Mouse (Mus musculus): Measurements from ENCODE around the gene Tchhl1. TPM values are rescaled to one million over a fixed set of nuclear protein-coding genes. Genes with fewer than 3 reads are reported as not detected.

Tchhl1 gene
- polyA plus RNA-seq, 1 experiment from 2014 or later = not detected

Small RNAs within 50 kb of the gene (microRNA-seq; reads per million reads assigned to microRNA genes)
- gene Gm22752 = not detected

Other genes starting within 250 kb of the Tchhl1 start
- gene Flg, start 195.2 kb upstream of the Tchhl1 start, polyA plus RNA-seq (2015; fragmentation: Nextera tagmentation; extraction: Ambion mirVana) = not detected in 2 replicates
- 0.05 TPM in 1 of 2 replicates, not detected in the other for gene Hrnr, start 149.0 kb upstream of the Tchhl1 start, polyA plus RNA-seq (2015; fragmentation: Nextera tagmentation; extraction: Ambion mirVana)
- gene Rptn, start 75.1 kb upstream of the Tchhl1 start, polyA plus RNA-seq (2015; fragmentation: Nextera tagmentation; extraction: Ambion mirVana) = not detected in 2 replicates
- 0.03 and 0.06 TPM in 2 replicates for gene Tchh, start 26.4 kb upstream of the Tchhl1 start, polyA plus RNA-seq (2015; fragmentation: Nextera tagmentation; extraction: Ambion mirVana)
- 167 and 201 TPM in 2 replicates for gene S100a11, start 51.7 kb downstream of the Tchhl1 start, polyA plus RNA-seq (2015; fragmentation: Nextera tagmentation; extraction: Ambion mirVana)
- gene S100a10, start 86.3 kb downstream of the Tchhl1 start, polyA plus RNA-seq (2015; fragmentation: Nextera tagmentation; extraction: Ambion mirVana) = 48.2 and 50.9 TPM in 2 replicates
- gene Tdpoz2, start 183.9 kb downstream of the Tchhl1 start, polyA plus RNA-seq (2015; fragmentation: Nextera tagmentation; extraction: Ambion mirVana) = not detected in 2 replicates
- not detected in 2 replicates for gene Tdpoz1, start 207.6 kb downstream of the Tchhl1 start, polyA plus RNA-seq (2015; fragmentation: Nextera tagmentation; extraction: Ambion mirVana)
- not detected in 2 replicates for gene Gm37596, start 224.3 kb downstream of the Tchhl1 start, polyA plus RNA-seq (2015; fragmentation: Nextera tagmentation; extraction: Ambion mirVana)

All from liver, embryonic 15.5 days (tissue).